Mouse (Mus musculus) myocyte (in vitro differentiated cells): ENCODE measurements at regions not wholly inside any gene's neighbourhood (a gene's known extent, or its start where the extent isn't known, plus 50 kb on each side); places are given as distances from the start of the nearest gene placed in this dataset.

ENCODE experiments used
- H3K27me3 ChIP-seq: one replicate; pipeline ENCODE4 v1.6.1; 2011; ENCODE audit not compliant: control insufficient read depth, insufficient read depth, insufficient read length
- H3K36me3 ChIP-seq: one replicate; pipeline ENCODE4 v1.6.1; 2011; ENCODE audit not compliant: control insufficient read depth, insufficient read depth
- H3K4me2 ChIP-seq: one replicate; pipeline ENCODE4 v1.6.1; 2011; ENCODE audit warnings: low read depth, control low read depth
- H3K4me3 ChIP-seq: one replicate; pipeline ENCODE4 v1.5.1; 2011; ENCODE audit warnings: mild to moderate bottlenecking, control low read depth, moderate library complexity
- H3K79me2 ChIP-seq: one replicate; pipeline ENCODE4 v1.6.1; 2011; ENCODE audit not compliant: control insufficient read depth, insufficient read depth
- H3ac ChIP-seq: one replicate; pipeline ENCODE4 v1.6.1; 2011; ENCODE audit not compliant: control insufficient read depth, insufficient read length
- CEBPB ChIP-seq: IDR thresholded peaks from 2 replicates; pipeline ENCODE4 v1.6.1; 2011; ENCODE audit warnings: mild to moderate bottlenecking, moderate library complexity; ENCODE audit not compliant: poor library complexity, insufficient read depth, severe bottlenecking
- E2F4 ChIP-seq: IDR thresholded peaks from one replicate; pipeline ENCODE4 v1.6.1; 2011; ENCODE audit warnings: mild to moderate bottlenecking, control low read depth, moderate library complexity; ENCODE audit not compliant: insufficient read depth
- MAX ChIP-seq: IDR thresholded peaks from one replicate; pipeline ENCODE4 v1.6.1; 2011; ENCODE audit warnings: low read depth, mild to moderate bottlenecking, control low read depth
- MYOD1 ChIP-seq, 3 experiments: IDR thresholded peaks; one replicate each; pipeline ENCODE4 v1.6.1; 2011; ENCODE audit warnings: control low read depth in 2 of 3, low read depth in 2 of 3, mild to moderate bottlenecking in 2 of 3, moderate library complexity in 1 of 3; ENCODE audit not compliant: insufficient read length in 2 of 3, control insufficient read depth in 1 of 3
- MYOG ChIP-seq, 3 experiments: IDR thresholded peaks; one replicate each; pipeline ENCODE4 v1.6.1; 2011; ENCODE audit warnings: control low read depth in 2 of 3, low read depth in 2 of 3, mild to moderate bottlenecking in 2 of 3; ENCODE audit not compliant: insufficient read length in 2 of 3, control insufficient read depth in 1 of 3, insufficient read depth in 1 of 3
- POLR2A ChIP-seq: IDR thresholded peaks from one replicate; pipeline ENCODE4 v1.6.1; 2011; ENCODE audit warnings: low read depth, mild to moderate bottlenecking, control low read depth, moderate library complexity; ENCODE audit not compliant: insufficient read length
- POLR2AphosphoS2 ChIP-seq: IDR thresholded peaks from one replicate; pipeline ENCODE4 v1.6.1; 2011; ENCODE audit warnings: low read depth, control low read depth; ENCODE audit not compliant: insufficient read length
- REST ChIP-seq: IDR thresholded peaks from one replicate; pipeline ENCODE4 v1.6.1; 2011; ENCODE audit warnings: mild to moderate bottlenecking, control low read depth, moderate library complexity; ENCODE audit not compliant: insufficient read depth, insufficient read length
- SRF ChIP-seq: IDR thresholded peaks from one replicate; pipeline ENCODE4 v1.6.1; 2011; ENCODE audit warnings: low read depth; ENCODE audit not compliant: control insufficient read depth, insufficient read length
- TCF12 ChIP-seq: IDR thresholded peaks from one replicate; pipeline ENCODE4 v1.6.1; 2011; ENCODE audit warnings: mild to moderate bottlenecking, control low read depth; ENCODE audit not compliant: poor library complexity, insufficient read depth, severe bottlenecking
- TCF3 ChIP-seq: IDR thresholded peaks from one replicate; pipeline ENCODE4 v1.6.1; 2011; ENCODE audit warnings: low read depth, control low read depth; ENCODE audit not compliant: insufficient read length
- USF1 ChIP-seq: IDR thresholded peaks from one replicate; pipeline ENCODE4 v1.6.1; 2011; ENCODE audit warnings: low read depth, mild to moderate bottlenecking, control low read depth, moderate library complexity

GRCm38 (mm10) chr10:126531368-126531767 lies 369.8 kb downstream of the Atp23 start:
- H3K79me2 ChIP-seq, result no peaks in the 10 kb centered on the region
- no peak overlapping the region for H3K4me3 ChIP-seq
- H3ac ChIP-seq, result no peak overlapping the region
- H3K4me2 ChIP-seq, result no peak overlapping the region
- TF ChIP-seq MAX, result no peak
- no peak for TF ChIP-seq E2F4
- TF ChIP-seq CEBPB, result no peak
- no peak for TF ChIP-seq SRF
- TF ChIP-seq TCF3, result no peak
- no peak for TF ChIP-seq POLR2A
- TF ChIP-seq POLR2AphosphoS2, result no peak
- TF ChIP-seq REST, result no peak
- no peak for TF ChIP-seq USF1
- TF ChIP-seq MYOG (IDR thresholded peaks at IDR 0.05; ENCODE audit: control insufficient read depth in 1 of 3, insufficient read depth in 1 of 3, insufficient read length in 2 of 3, low read depth in 2 of 3), result no peak
- TF ChIP-seq TCF12, result no peak
- TF ChIP-seq MYOD1 (IDR thresholded peaks at IDR 0.05; ENCODE audit: control insufficient read depth in 1 of 3, insufficient read length in 2 of 3, low read depth in 2 of 3), result no peak
- H3K27me3 ChIP-seq, result no peaks in the 10 kb centered on the region
- no peaks in the 10 kb centered on the region for H3K36me3 ChIP-seq

GRCm38 (mm10) chr10:126528801-126529200 lies 372.4 kb downstream of the Atp23 start:
- Histone ChIP-seq H3K36me3 (no peaks in the 10 kb centered on the region), H3K27me3 (no peaks in the 10 kb centered on the region), H3K79me2 (no peaks in the 10 kb centered on the region), H3K4me3 (no peak overlapping the region), H3ac (no peak overlapping the region), H3K4me2 (no peak overlapping the region)
- TF ChIP-seq MYOD1 (IDR thresholded peaks at IDR 0.05; ENCODE audit: control insufficient read depth in 1 of 3, insufficient read length in 2 of 3, low read depth in 2 of 3), result no peak
- TF ChIP-seq CEBPB, result no peak
- no peak for TF ChIP-seq MAX

DNA sequence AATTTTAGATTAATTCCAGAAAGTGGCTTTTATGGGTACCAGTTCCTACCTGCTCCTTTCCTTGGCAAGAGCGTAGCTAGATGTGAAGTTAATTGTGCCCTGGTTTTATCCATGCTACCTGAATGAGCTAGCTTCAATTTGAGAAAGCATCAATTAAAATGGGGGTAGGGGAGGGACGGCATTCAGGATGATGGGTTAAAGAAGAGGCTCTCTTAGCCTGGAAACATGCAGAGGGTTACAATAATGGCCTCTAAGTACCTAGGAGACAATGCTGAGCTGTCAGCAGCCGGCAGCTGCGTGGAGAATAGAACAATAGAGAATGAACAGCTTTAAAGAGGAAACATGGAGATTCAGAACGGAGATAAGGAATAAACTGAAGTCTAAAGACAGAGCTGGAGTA lies 375.0 kb downstream of the Atp23 start:
- H3K4me3 ChIP-seq, result no peak overlapping the region
- no peaks in the 10 kb centered on the region for H3K27me3 ChIP-seq
- no peak overlapping the region for H3ac ChIP-seq
- TF ChIP-seq TCF12 (no peak), MAX (no peak)
- no peaks in the 10 kb centered on the region for H3K79me2 ChIP-seq
- H3K4me2 ChIP-seq, result no peak overlapping the region
- H3K36me3 ChIP-seq, result no peaks in the 10 kb centered on the region

- Histone ChIP-seq H3K4me3 (no peak overlapping the region), H3K36me3 (no peaks in the 10 kb centered on the region), H3K4me2 (no peak overlapping the region), H3K79me2 (no peaks in the 10 kb centered on the region), H3ac (no peak overlapping the region), H3K27me3 (no peaks in the 10 kb centered on the region)
- TF ChIP-seq TCF12, result no peak
- no peak for TF ChIP-seq USF1
- no peak for TF ChIP-seq MYOG (IDR thresholded peaks at IDR 0.05; ENCODE audit: control insufficient read depth in 1 of 3, insufficient read depth in 1 of 3, insufficient read length in 2 of 3, low read depth in 2 of 3)
- TF ChIP-seq MYOD1 (IDR thresholded peaks at IDR 0.05; ENCODE audit: control insufficient read depth in 1 of 3, insufficient read length in 2 of 3, low read depth in 2 of 3), result no peak
- TF ChIP-seq MAX, result no peak
- no peak for TF ChIP-seq E2F4
- TF ChIP-seq SRF, result no peak
- TF ChIP-seq POLR2AphosphoS2, result no peak
- TF ChIP-seq REST, result no peak
- TF ChIP-seq POLR2A, result no peak
- no peak for TF ChIP-seq TCF3
- no peak for TF ChIP-seq CEBPB
These were observed 379.0 kb downstream of the Atp23 start for GRCm38 (mm10) chr10:126521836-126522815.

GRCm38 (mm10) chr10:126520973-126521372 lies 380.2 kb downstream of the Atp23 start:
- H3K27me3 ChIP-seq, result no peaks in the 10 kb centered on the region
- no peak for TF ChIP-seq USF1
- TF ChIP-seq TCF12, result no peak
- TF ChIP-seq POLR2A, result no peak
- TF ChIP-seq TCF3, result no peak
- no peak for TF ChIP-seq POLR2AphosphoS2
- TF ChIP-seq REST, result no peak
- no peak for TF ChIP-seq MYOD1 (IDR thresholded peaks at IDR 0.05; ENCODE audit: control insufficient read depth in 1 of 3, insufficient read length in 2 of 3, low read depth in 2 of 3)
- H3K4me2 ChIP-seq, result no peak overlapping the region
- no peak overlapping the region for H3ac ChIP-seq
- no peaks in the 10 kb centered on the region for H3K79me2 ChIP-seq
- no peaks in the 10 kb centered on the region for H3K36me3 ChIP-seq
- H3K4me3 ChIP-seq, result no peak overlapping the region
